Mouse (Mus musculus) bone marrow macrophage, adult 2 months (primary cell): ENCODE results near the gene Prlr.

Experiments
- CTCF ChIP-seq: IDR thresholded peaks from 2 replicates; pipeline ENCODE4 v1.5.1; 2012; ENCODE audit warnings: low read depth, mild to moderate bottlenecking, low read length, moderate library complexity
- POLR2A ChIP-seq: IDR thresholded peaks from 2 replicates; pipeline ENCODE4 v1.6.1; 2012; ENCODE audit warnings: mild to moderate bottlenecking, low read depth, low read length, borderline replicate concordance

DNA sequence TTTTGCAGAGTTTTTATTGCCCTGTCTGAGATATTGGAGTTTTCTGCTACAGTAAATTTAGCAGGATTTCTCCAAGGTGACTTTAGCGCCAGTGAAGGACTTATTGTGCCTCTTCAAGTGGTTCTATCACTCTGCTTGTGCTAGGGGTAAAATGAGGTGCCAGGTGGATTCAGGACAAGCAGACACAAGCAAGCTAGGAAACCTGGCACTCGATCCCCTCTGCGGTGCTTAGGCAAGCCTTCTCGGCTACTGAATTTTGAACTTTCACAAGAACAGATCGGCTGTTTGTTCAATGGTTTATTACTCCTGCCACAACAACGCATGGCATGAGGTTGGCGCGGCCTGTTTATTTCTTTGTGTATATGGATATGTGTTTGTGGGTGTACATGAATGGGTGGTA is 61.4 kb downstream of the Prlr start:
- TF ChIP-seq CTCF = no peak
- TF ChIP-seq POLR2A = no peak
